Mouse (Mus musculus) thymus, adult 18-20 months (tissue): ENCODE results near the gene Mcm9.
A peak's percentile ranks its signal among the peaks of the same experiment; 100 is the strongest.

Experiments
- DNase-seq, 2 experiments: peaks; one replicate each; pipeline ENCODE4 v3.0.0; 2022; ENCODE audit warnings: mixed read lengths in 2 of 2

Gene Mcm9

GRCm38 (mm10) chr10:53580137-53580536, 50.1 kb downstream of the Mcm9 start:
- no peak for DNase-seq

GRCm38 (mm10) chr10:53568531-53568930, 61.7 kb downstream of the Mcm9 start:
- DNase-seq = no peak

GRCm38 (mm10) chr10:53565538-53565937, 64.7 kb downstream of the Mcm9 start:
- DNase-seq = no peak

- no peak for DNase-seq
Observed at GRCm38 (mm10) chr10:53562001-53562400, 68.2 kb downstream of the Mcm9 start.

GRCm38 (mm10) chr10:53537596-53537995, 92.6 kb downstream of the Mcm9 start:
- DNase-seq = no peak

GRCm38 (mm10) chr10:53532297-53532696, 97.9 kb downstream of the Mcm9 start:
- no peak for DNase-seq

GRCm38 (mm10) chr10:53527838-53528773, 102.1 kb downstream of the Mcm9 start:
- DNase-seq = peak in 1 of 2 experiments; percentile 6

GRCm38 (mm10) chr10:53527344-53527743, 102.9 kb downstream of the Mcm9 start:
- DNase-seq = no peak

- no peak for DNase-seq
Observed at GRCm38 (mm10) chr10:53526350-53526749, 103.9 kb downstream of the Mcm9 start.

GRCm38 (mm10) chr10:53525265-53525976, 104.8 kb downstream of the Mcm9 start:
- no peak for DNase-seq

- DNase-seq = no peak
Observed at GRCm38 (mm10) chr10:53519068-53519954, 110.9 kb downstream of the Mcm9 start.

GRCm38 (mm10) chr10:53518599-53518913, 111.7 kb downstream of the Mcm9 start:
- no peak for DNase-seq

- DNase-seq = no peak
Observed at GRCm38 (mm10) chr10:53517770-53518598, 112.3 kb downstream of the Mcm9 start.

- DNase-seq = no peak
Observed at GRCm38 (mm10) chr10:53512491-53512890, 117.7 kb downstream of the Mcm9 start.

GRCm38 (mm10) chr10:53509158-53509773, 121.0 kb downstream of the Mcm9 start:
- no peak for DNase-seq

GRCm38 (mm10) chr10:53508676-53509075, 121.6 kb downstream of the Mcm9 start:
- DNase-seq = no peak

GRCm38 (mm10) chr10:53505526-53505925, 124.7 kb downstream of the Mcm9 start:
- DNase-seq = no peak

GRCm38 (mm10) chr10:53505069-53505468, 125.2 kb downstream of the Mcm9 start:
- no peak for DNase-seq

GRCm38 (mm10) chr10:53502875-53503816, 127.1 kb downstream of the Mcm9 start:
- no peak for DNase-seq

- DNase-seq = no peak
Observed at GRCm38 (mm10) chr10:53502471-53502870, 127.8 kb downstream of the Mcm9 start.
